Mouse (Mus musculus) midbrain, embryonic 10.5 days (tissue): ENCODE measurements around the gene Ndufs3. TPM values are rescaled to one million over a fixed set of nuclear protein-coding genes. Genes with fewer than 3 reads are reported as not detected.
"Not testable (repeated sequence)": the region's sequence is repeated elsewhere in the genome, so short reads cannot be mapped to it uniquely, and the experiment has no call there.

Source experiments
- DNase-seq: peaks from one replicate; pipeline ENCODE4 v3.0.0-alpha.2; 2017; ENCODE audit warnings: low spot score
- H3K27ac ChIP-seq: fragments of 300-500 bp; sonication (generic); replicated peaks from 2 replicates; pipeline ENCODE4 v1.5.1; 2016; ENCODE audit warnings: mild to moderate bottlenecking
- H3K27me3 ChIP-seq: fragments of 300-500 bp; sonication (generic); 2 replicates; pipeline ENCODE4 v1.6.1; 2016; ENCODE audit warnings: low read depth, mild to moderate bottlenecking; ENCODE audit not compliant: poor library complexity, severe bottlenecking
- H3K36me3 ChIP-seq: fragments of 300-500 bp; sonication (generic); 2 replicates; pipeline ENCODE4 v1.6.1; 2016; ENCODE audit warnings: mild to moderate bottlenecking, moderate library complexity
- H3K4me1 ChIP-seq: fragments of 300-500 bp; sonication (generic); 2 replicates; pipeline ENCODE4 v1.6.1; 2016
- H3K4me3 ChIP-seq: fragments of 300-500 bp; sonication (generic); 2 replicates; pipeline ENCODE4 v1.5.1; 2016; ENCODE audit warnings: mild to moderate bottlenecking, moderate library complexity
- H3K9me3 ChIP-seq: fragments of 300-500 bp; sonication (generic); replicated peaks from 2 replicates; pipeline ENCODE4 v1.6.1; 2016; ENCODE audit warnings: mild to moderate bottlenecking
- WGBS: fragments of 180-500 bp; shearing (Covaris S2); methylation state at CpG from one replicate; pipeline ENCODE4 v1.1.7; 2016; 5-methylcytosine and 5-hydroxymethylcytosine counted together
- polyA plus RNA-seq: library from polyadenylated mRNA; unstranded; fragments of >200 nt; fragmentation: Nextera tagmentation; extraction: Ambion mirVana; gene quantifications from 2 replicates; pipeline ENCODE4 v1.2.1, GENCODE M21; 2016

The Ndufs3 gene
- polyA plus RNA-seq, 1 experiment from 2014 or later, result 199 TPM

DNA sequence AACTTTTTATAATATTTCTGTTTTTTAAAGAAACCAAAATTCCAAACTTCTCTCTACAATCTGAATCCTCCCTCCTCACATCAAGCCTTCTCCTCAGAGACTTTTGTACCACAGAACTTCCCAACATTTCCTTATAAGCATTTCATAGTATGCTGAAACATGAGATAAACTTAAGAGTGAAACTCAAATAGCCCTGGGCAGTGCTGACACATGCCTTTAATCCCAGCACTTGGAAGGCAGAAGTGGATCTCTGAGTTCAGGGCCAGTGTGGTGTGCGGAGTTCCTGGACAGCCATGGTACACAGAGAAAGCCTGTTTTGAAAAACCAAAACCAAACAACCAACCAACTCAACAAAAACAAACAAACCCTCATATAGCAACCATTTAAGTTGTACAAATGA is 16.6 kb upstream of the Ndufs3 start:
- Histone ChIP-seq H3K27me3 (no peaks in the 10 kb centered on the region), H3K36me3 (no peaks in the 10 kb centered on the region), H3K4me1 (peaks cover 25% of the 10 kb centered on the region), H3K27ac (no peak overlapping the region), H3K4me3 (no peak overlapping the region), H3K9me3 (no peaks in the 10 kb centered on the region)
- WGBS, result 93% methylated on average over 1 of the region's 1 CpGs
- no peak for DNase-seq

DNA sequence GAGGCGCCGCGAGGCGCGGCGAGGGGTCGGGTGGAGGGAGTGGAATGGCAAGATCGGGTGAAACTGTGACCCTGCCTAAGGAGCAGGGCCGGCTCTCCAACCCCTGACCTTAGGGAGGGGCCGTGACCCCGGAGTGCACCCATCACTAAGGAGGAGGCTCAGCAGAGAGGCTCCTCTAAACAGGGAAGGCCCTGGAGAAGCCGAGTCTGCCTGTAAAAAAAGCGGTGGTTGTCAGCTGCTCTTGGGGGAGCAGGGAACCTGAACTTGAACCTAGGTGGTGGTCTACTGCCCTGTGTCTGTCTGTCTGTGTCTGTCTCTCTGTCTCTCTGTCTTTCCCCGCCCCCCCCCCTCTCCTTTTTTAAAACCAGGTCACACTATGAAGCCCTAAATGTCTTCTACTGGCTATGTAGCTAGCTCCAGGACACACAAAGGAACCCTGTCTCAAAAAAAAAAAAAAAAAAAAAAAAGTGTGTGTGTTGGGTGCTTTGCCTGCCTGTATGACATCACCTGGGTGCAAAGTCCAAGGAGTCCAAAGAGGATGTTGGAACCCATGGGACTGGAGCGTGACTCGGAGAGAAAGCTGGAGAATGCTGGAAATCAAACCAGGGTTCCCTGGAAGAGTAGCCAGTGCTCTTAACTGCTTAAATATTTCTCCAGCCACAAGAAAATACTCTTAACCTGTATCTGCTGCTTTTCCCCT is 13.5 kb upstream of the Ndufs3 start:
- no peak for DNase-seq
- Histone ChIP-seq H3K27me3 (no peaks in the 10 kb centered on the region), H3K27ac (peak overlapping the region; percentile 98), H3K4me1 (peaks cover 35% of the 10 kb centered on the region), H3K9me3 (no peaks in the 10 kb centered on the region), H3K36me3 (peaks cover 20% of the 10 kb centered on the region), H3K4me3 (peak overlapping the region; percentile 80)
- 12% methylated on average over 16 of the region's 16 CpGs for WGBS

DNA sequence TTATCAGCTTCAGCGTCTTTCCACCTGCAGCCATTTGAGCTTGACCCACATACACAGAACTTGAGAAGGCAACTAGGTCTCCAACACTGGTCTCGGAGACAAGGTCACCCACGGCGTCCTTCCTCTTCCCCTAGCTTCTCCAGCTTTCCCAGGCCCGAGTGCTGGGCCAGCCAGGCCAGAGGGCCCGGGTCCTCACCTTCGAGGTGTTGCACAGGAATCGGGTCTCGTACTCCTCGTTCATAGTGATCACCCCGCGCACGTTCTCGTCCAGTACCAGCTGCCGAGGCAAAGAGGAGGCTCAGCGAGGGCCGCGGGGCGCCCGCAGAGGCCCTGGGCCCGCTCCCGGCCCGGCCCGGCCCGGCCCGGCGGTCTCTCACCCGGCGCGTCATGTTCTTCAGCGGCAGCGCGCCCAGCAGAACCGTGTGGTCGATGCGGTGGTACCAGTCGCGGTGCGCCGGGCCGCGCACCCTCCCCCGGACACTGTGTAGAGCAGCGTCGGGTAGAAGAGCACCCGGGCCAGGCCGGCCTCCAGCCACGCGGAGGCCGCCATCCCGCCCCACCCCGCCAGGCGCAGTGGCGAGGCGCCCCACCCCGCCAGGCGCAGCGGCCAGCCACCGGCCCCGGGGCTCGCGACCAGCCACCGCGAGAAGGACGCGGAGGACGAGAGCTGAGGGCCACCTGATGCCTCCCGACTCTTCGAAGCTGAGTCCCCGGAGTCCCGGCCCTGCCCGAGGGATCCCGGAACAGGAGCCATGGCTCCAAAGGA is 12.8 kb upstream of the Ndufs3 start:
- DNase-seq, result peak; percentile 82
- WGBS, result under 1% methylated on average over 73 of the region's 73 CpGs
- Histone ChIP-seq H3K4me1 (peaks cover 35% of the 10 kb centered on the region), H3K9me3 (no peaks in the 10 kb centered on the region), H3K27ac (peak overlapping the region; percentile 98), H3K27me3 (no peaks in the 10 kb centered on the region), H3K4me3 (peak overlapping the region; percentile 80), H3K36me3 (peaks cover 27% of the 10 kb centered on the region)

DNA sequence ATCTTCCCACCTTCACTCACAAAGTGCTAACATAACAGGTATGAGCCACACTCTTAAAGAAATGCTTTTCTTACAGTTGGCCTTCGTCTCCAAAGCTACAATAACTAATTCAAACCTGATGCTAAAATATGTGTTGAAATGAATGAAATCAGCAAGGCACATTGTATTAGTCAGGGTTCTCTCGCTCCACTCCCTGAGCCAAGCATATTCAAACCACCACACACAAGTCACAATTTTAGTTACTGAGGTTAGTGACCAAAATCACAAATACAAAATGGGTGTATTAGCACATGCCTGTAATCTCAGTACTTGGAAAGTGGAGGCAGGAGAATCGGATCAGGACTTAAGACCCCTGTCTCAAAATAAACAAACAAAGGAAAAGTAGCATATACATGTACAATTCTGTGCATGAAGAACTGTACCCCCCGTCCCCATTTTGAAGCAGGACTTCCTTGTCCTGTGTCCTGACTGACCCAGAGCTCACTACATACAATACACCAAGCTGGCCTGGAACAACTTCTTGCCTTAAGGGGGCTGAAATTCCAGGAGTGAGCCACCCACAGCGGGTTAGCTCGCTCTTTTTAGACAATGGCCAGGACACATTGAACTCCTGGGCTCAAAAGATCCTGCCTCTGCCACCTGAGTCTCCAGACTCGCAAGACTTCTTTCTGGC is 12.1 kb upstream of the Ndufs3 start:
- Histone ChIP-seq H3K9me3 (no peaks in the 10 kb centered on the region), H3K27me3 (no peaks in the 10 kb centered on the region), H3K27ac (peak overlapping the region; percentile 98), H3K4me3 (peak overlapping the region; percentile 80), H3K36me3 (peaks cover 34% of the 10 kb centered on the region), H3K4me1 (peaks cover 35% of the 10 kb centered on the region)
- WGBS, result 38% methylated on average over 7 of the region's 7 CpGs
- DNase-seq, result no peak

DNA sequence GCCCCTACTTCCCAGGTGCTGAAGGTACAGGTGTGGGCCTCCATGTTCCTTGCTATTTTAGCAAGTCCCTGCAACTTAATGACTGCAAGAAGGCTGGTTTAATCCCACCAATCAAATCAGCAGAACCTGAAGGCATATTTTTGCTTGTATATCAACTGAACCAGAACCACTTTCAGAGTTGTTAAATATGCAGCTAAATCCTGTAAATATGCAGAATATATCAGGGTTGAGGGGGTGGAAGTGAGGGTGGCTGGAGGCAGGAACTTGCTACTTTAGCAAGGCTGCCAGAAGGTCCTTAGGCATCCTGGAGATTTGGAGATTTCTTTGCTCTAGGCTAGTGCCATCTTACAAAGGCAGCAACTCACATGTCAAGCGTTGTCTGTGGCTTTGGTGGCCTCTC is 10.9 kb upstream of the Ndufs3 start:
- H3K9me3 ChIP-seq, result no peaks in the 10 kb centered on the region
- H3K36me3 ChIP-seq, result peaks cover 46% of the 10 kb centered on the region
- no peak overlapping the region for H3K4me3 ChIP-seq
- no peaks in the 10 kb centered on the region for H3K27me3 ChIP-seq
- H3K4me1 ChIP-seq, result peaks cover 35% of the 10 kb centered on the region
- no peak for DNase-seq
- WGBS, result 88% methylated on average over 1 of the region's 1 CpGs
- H3K27ac ChIP-seq, result no peak overlapping the region

DNA sequence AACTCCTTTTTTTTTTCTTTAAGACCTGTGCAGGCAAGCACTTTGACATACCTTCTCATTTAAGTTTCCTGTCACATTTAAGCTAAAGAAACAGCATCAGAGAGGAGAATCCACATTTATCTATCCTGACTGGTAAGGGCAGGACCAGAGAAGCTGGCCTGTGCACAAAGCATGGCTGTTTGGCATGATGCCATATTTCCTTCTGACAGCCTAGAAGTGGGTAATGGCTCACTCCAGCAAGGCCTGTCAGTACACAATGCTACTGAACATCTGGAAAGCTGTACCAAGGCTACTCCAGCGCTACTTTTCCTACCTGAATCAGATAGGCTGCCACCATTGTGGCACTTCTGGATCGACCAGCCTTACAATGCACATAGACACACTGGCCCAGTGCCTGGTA is 9.0 kb upstream of the Ndufs3 start:
- H3K27ac ChIP-seq, result no peak overlapping the region
- no peak for DNase-seq
- no peak overlapping the region for H3K4me3 ChIP-seq
- H3K27me3 ChIP-seq, result no peaks in the 10 kb centered on the region
- peaks cover 35% of the 10 kb centered on the region for H3K4me1 ChIP-seq
- 97% methylated on average over 2 of the region's 2 CpGs for WGBS
- no peaks in the 10 kb centered on the region for H3K9me3 ChIP-seq
- H3K36me3 ChIP-seq, result peaks cover 64% of the 10 kb centered on the region

DNA sequence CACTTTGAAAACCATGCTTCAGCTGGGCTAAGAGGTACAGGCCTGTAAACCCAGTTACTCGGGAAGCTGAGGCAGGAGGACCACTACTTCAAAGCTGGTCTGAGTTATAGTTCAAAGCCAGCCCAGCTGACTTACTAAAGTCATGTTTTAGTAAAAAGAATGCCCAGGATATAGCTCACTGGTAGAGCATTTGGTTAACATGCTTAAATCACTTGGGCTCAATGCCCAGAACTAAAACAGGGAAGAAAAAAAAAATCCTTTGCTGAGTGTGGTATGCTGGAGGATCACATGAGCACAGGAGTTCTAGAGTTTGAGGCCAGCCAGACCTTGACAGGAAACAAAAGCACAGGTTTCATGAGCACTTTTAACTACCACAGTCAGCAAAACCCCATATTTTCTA is 7.0 kb upstream of the Ndufs3 start:
- Histone ChIP-seq H3K4me3 (no peak overlapping the region), H3K4me1 (peaks cover 18% of the 10 kb centered on the region), H3K9me3 (no peaks in the 10 kb centered on the region), H3K36me3 (peaks cover 84% of the 10 kb centered on the region), H3K27me3 (no peaks in the 10 kb centered on the region), H3K27ac (no peak overlapping the region)
- 85% methylated on average over 1 of the region's 1 CpGs for WGBS
- no peak for DNase-seq

DNA sequence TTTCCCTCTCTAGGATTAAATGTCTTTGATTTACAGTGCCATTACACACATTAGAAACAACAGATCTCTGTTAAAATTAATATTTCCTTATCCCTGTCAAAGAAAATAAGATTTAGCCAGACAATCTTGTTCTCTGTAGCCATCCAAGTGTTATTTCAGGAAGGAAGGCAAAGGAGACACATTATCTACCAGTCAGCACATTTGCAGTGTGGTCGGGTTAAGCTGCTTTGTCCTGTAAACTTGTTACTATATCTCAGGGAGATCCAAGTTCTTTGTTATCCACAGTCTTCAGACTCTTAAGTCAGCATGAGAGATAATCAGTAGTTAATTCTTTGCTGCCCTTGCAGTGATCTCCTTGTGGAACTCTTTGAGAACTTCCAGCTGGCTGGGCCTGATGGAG is 6.2 kb upstream of the Ndufs3 start:
- Histone ChIP-seq H3K9me3 (no peaks in the 10 kb centered on the region), H3K36me3 (peaks cover 92% of the 10 kb centered on the region), H3K27me3 (no peaks in the 10 kb centered on the region), H3K4me3 (no peak overlapping the region), H3K27ac (no peak overlapping the region), H3K4me1 (peaks cover 14% of the 10 kb centered on the region)
- 89% methylated on average over 1 of the region's 1 CpGs for WGBS
- no peak for DNase-seq

DNA sequence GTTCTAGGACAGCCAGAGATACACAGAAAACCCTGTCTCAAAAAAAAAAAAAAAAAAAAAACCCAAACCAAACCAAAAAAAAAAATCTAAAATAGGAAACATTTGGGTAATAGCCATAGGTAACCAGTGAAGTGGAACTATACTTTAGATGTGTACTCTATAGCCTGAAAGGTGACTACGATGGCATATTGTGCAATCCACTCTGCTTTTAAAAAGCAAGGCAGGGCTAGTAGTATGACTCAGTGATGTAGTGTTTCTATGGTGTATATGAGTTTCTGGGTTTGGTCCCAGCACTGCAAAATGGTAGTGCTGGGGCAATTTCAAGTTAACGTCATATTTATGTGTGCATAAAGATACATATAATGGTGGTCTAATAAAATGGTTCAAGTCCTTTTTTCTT is 2.1 kb upstream of the Ndufs3 start:
- Histone ChIP-seq H3K27ac (no peak overlapping the region), H3K4me3 (no peak overlapping the region), H3K27me3 (no peaks in the 10 kb centered on the region), H3K9me3 (no peaks in the 10 kb centered on the region), H3K4me1 (peaks cover 27% of the 10 kb centered on the region), H3K36me3 (peaks cover 74% of the 10 kb centered on the region)
- 99% methylated on average over 2 of the region's 2 CpGs for WGBS
- DNase-seq, result no peak

DNA sequence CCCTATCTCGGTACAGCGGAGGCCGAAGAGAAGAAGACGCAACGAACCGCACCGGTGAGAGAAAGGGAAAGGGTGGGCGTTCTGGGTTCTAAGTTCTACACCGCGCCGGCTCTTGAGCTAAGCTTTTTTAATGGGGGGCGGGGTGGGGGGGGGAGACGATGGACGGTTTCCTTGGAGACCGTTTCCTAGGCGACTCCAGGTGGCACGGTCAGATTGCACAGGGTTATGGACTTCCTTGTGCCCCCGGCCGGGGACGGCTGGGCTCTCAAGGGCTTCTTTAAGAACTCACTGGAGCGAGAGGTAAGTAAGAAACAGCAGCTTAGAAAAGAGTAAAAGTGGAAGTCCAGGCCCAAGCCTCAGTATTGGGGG is 213 bp upstream of the Ndufs3 start:
- WGBS, result 0% methylated on average over 21 of the region's 21 CpGs
- no peaks in the 10 kb centered on the region for H3K27me3 ChIP-seq
- H3K4me3 ChIP-seq, result peak overlapping the region; percentile 93
- H3K36me3 ChIP-seq, result peaks cover 73% of the 10 kb centered on the region
- no peak for DNase-seq
- H3K4me1 ChIP-seq, result peaks cover 27% of the 10 kb centered on the region
- no peaks in the 10 kb centered on the region for H3K9me3 ChIP-seq
- peak overlapping the region; percentile 97 for H3K27ac ChIP-seq

DNA sequence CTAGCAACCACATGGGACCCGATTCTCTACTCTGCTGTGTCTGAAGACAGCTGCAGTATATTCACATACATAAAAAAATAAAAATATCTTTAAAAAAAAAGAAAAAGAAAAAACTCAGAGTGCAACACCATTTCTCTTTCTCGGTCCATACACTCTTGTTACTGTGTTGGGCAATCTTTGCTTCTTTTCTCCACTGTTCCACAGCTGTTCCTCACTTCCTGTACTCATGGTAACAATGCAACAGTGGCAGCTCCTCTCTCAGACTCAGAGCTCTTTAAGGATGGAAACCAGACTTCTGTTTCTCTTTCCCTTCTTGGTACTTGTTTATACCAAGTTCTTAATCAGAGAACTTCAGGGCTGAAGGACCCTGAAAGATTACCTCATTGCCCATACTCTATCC is 1.2 kb downstream of the Ndufs3 start:
- Histone ChIP-seq H3K9me3 (no peaks in the 10 kb centered on the region), H3K27me3 (no peaks in the 10 kb centered on the region), H3K27ac (peak overlapping the region; percentile 97), H3K4me1 (peaks cover 27% of the 10 kb centered on the region), H3K4me3 (peak overlapping the region; percentile 93), H3K36me3 (peaks cover 73% of the 10 kb centered on the region)
- WGBS, result 85% methylated on average over 2 of the region's 2 CpGs
- no peak for DNase-seq

DNA sequence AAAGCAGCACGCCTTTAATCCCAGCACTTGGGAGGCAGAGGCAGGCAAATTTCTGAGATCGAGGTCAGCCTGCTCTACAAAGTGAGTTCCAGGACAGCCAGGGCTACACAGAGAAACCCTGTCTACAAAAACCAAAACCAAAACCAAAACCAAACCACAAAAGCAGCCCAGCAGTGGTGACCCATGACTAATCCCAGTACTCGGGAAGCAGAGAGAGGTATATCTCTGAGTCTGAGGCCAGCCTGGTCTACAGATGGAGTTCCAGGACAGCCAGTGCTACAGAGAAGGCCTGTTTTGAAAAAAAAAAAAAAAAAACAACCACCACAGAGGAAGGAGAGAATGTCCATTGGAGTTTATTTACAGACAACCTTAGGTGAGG is 10.3 kb downstream of the Ndufs3 start:
- H3K27ac ChIP-seq, H3K9me3 ChIP-seq, DNase-seq, H3K4me3 ChIP-seq: not testable (repeated sequence)
- Histone ChIP-seq H3K4me1 (peaks cover 15% of the 10 kb centered on the region), H3K36me3 (peaks cover 70% of the 10 kb centered on the region), H3K27me3 (peaks cover 33% of the 10 kb centered on the region)
- WGBS, result 90% methylated on average over 3 of the region's 3 CpGs
